Mouse (Mus musculus) adrenal gland, postnatal 36 days (tissue): ENCODE measurements around the gene Gm21366. TPM values are rescaled to one million over a fixed set of nuclear protein-coding genes. Genes with fewer than 3 reads are reported as not detected.
"Not testable (repeated sequence)": the region's sequence is repeated elsewhere in the genome, so short reads cannot be mapped to it uniquely, and the experiment has no call there.

Experiments
- DNase-seq, 2 experiments: peaks; one replicate each; pipeline ENCODE4 v3.0.0; 2021; ENCODE audit warnings: mixed read lengths in 1 of 2
- long read RNA-seq, 2 experiments: library from polyadenylated mRNA; stranded (forward); transcript quantifications; one replicate each; pipeline ENCODE4 v2.0.0; 2021; ENCODE audit warnings: borderline sequencing depth in 2 of 2
- total RNA-seq, 2 experiments: library from RNA; stranded (reverse); gene quantifications; 2 replicates each; pipeline ENCODE4 v1.2.3; 2021

Gm21366 gene
- total RNA-seq: not detected
- long read RNA-seq, experiment 1: 0 reads
- long read RNA-seq, experiment 2: 0 reads

GRCm38 (mm10) chrY:22861156-22861555, at the start of gene Gm21366:
Gene Gm21366 (minus strand): TSS chrY:22861256.
- DNase-seq: not testable (repeated sequence)
